Mouse (Mus musculus) lung, postnatal 0 days (tissue): ENCODE measurements around the gene Tmem186.

Experiments used
- CTCF ChIP-seq: IDR thresholded peaks from 2 replicates; pipeline ENCODE4 v1.5.1; 2016; ENCODE audit warnings: antibody characterized with exemption, mild to moderate bottlenecking
- EP300 ChIP-seq: IDR thresholded peaks from 2 replicates; pipeline ENCODE4 v1.6.1; 2016; ENCODE audit warnings: antibody characterized with exemption, mild to moderate bottlenecking, control low read depth

- TF ChIP-seq CTCF, result no peak
- no peak for TF ChIP-seq EP300
Observed at GRCm38 (mm10) chr16:8685087-8685486, 47.6 kb upstream of the Tmem186 start.
